Mouse (Mus musculus) granulocyte monocyte progenitor cell, adult 5-6 weeks (primary cell): ENCODE results near the gene Kcnmb2. TPM values are rescaled to one million over a fixed set of nuclear protein-coding genes. Genes with fewer than 3 reads are reported as not detected.

Experiments
- ATAC-seq: replicated peaks from 2 replicates; pipeline ENCODE4 v1.8.0; 2016; ENCODE audit warnings: mild to moderate bottlenecking, moderate TSS enrichment, inconsistent platforms; ENCODE audit not compliant: poor library complexity, severe bottlenecking
- total RNA-seq, 2 experiments: library from RNA; stranded (forward) in 1 of 2; stranded (reverse) in 1 of 2; fragments of 200-712, 200-1000 nt in 1 of 2; fragments of >200 nt in 1 of 2; fragmentation: Nextera tagmentation in 1 of 2; gene quantifications; 2 replicates each; pipeline ENCODE4 v1.2.3; 2014 to 2017

Kcnmb2 gene
- not detected in 2 replicates for total RNA-seq (2014; fragmentation: Nextera tagmentation)
- not detected in 2 replicates for total RNA-seq (2017)

DNA sequence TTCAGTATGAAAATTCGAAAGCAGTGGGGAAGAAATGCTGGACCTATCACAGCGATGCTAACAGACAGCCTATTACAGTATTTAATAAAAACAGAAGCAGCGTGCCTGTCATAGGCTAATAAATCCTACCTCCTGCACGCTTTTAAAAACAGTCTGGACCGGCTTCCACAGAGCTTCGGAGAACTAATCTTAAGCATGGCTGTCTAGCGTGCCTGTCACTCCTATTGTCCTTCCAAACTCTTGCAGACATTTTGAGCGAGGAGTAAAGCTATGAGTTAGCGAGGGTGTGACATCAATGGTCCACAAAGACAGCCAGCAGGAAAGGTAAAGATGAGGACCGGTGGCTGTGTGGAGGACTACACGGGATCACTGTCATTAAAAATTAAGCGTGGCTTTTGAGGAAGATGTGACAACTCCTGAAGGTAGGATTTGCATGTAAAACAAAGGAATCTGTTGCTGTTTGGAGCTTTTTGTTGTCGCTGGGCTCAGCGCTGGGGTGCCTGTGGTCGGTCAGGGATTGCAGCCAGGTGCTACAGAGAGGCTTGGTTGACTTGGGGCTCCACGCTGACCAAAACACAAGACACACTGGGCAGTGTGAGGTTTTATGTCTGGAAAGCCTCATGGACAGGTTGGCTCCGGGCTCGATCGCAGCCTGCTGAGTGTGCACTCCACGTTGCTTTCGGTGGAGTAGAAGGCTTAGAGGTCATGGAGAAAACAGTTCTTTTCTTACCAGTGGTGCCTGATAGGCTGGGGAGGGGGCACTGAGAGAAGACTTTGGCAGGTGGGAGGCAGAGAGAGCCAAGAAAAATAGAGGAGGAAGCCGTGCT, at the start of gene Kcnmb2:
Gene Kcnmb2, plus strand, starts transcription at position 4 of the 827 bp plus-strand sequence.
- no peak for ATAC-seq

DNA sequence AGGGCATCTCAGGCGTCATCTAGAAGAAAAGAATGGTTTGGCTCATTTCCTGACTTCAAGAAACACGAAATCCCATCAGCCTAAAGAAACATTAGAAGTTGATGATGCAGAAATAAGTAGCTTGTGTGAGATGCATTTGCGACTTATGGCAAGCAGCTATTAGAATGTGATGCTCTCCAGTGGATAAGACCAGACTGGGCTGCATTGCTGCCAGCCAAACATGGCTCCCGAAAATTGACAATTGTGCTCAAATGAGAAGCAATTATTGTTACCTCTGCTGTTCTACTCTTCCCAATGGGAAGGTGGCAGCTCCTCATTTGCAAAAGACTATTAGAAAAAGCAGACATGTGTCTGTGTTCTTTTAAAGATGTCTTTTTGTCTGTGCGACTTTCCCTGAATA, 38.8 kb upstream of the Kcnmb2 start:
- ATAC-seq: no peak

DNA sequence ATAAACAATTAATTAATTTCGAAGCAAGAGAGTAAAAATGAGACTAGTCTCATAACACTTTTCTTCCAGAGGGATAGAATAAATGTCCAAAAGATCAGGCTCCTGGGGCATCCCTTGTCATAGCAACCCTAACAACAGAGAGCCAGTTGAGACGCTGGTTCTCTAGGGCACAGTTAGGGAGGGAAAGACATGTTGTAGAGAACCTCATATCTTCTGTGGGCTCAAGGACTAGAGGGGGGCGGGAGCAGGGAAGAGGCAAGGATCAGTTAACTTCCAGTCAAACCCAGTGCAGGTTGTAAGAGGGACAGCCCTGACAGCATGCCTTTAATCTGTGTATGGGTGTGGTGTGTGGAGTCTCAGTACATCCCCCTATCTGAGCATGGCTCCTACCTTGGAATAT, 38.2 kb upstream of the Kcnmb2 start:
- no peak for ATAC-seq

- ATAC-seq: no peak
These were observed 30.8 kb upstream of the Kcnmb2 start for GRCm38 (mm10) chr3:31871461-31871860.

- no peak for ATAC-seq
These were observed 19.6 kb upstream of the Kcnmb2 start for GRCm38 (mm10) chr3:31882621-31883131.

GRCm38 (mm10) chr3:31892653-31893052, 9.7 kb upstream of the Kcnmb2 start:
- no peak for ATAC-seq

GRCm38 (mm10) chr3:31903506-31903905, 1.2 kb downstream of the Kcnmb2 start:
- no peak for ATAC-seq

DNA sequence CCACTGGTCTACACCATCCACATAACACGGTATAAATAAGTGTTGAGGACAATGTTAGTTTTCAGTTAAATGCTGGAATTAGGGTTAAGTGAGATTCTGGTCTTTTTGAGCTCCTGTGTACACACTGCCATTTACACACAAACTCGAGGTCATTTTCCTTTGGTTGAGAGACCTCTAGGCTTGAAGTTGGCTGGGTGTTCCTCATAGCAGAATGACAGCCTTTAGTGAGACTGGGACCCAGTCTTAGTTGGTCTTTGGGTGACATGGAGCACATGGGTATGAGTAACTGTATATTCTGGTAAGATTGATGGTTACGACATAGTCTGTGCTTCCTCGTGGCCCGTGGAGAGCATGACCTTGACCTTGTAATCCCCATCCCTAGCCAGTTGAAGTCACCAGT, 1.8 kb downstream of the Kcnmb2 start:
- ATAC-seq: no peak

DNA sequence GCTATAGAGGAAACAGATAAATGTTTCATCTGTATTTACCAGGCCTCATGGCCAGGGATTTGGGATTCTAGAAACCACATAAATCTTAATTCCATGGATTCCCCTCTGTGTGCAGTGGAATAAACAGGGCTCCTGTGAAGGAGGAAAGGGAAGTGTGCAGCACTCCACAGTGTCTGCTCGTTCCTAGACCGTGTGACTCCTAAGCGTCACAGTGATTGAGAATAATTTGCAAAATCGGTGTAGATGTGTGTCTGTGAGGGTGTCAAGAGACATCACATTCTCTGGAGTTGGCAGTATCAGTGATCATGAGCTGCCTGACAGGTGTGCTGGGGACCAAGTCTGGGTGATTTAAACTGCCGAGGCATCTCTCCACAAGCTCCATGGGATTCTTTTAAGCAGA, 8.9 kb downstream of the Kcnmb2 start:
- ATAC-seq: no peak

GRCm38 (mm10) chr3:31911690-31912089, 9.4 kb downstream of the Kcnmb2 start:
- ATAC-seq: no peak

DNA sequence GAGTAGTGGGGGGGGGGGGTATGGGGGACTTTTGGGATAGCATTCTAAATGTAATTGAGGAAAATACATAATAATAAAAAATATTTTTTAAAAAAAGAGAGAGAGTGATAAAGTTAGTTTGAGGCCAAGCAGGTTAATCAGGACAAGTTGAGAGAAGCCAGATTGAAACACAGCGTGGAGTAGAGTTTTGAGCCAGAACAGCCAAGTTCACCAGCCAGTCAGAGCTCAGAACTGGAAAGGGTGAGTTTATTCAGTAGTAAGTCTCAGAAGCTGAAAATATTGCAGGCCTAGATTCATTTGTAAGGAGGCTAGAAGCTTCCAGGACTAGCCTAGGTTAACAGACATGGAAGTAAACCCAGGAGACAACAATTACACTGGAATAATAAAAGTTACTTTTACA, 26.2 kb downstream of the Kcnmb2 start:
- no peak for ATAC-seq

DNA sequence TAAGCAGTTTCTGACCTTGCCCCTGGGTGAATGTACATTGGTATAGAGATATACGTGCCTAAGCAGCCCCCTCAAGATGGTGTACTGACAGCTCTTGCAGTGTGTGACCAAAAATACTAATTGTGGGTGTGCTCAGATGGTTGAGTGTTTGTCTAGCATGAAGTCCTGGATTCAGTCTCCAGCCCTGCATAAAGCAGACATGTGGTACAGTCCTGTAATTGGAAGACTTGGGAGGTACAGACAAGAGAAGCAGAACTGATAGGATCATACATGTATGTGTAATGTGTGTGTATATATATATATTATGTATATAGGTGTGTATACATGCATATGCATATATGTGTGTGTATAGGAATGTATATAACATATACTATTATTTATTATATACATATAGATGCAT, 32.4 kb downstream of the Kcnmb2 start:
- no peak for ATAC-seq

GRCm38 (mm10) chr3:31941478-31941877, 39.2 kb downstream of the Kcnmb2 start:
- no peak for ATAC-seq

DNA sequence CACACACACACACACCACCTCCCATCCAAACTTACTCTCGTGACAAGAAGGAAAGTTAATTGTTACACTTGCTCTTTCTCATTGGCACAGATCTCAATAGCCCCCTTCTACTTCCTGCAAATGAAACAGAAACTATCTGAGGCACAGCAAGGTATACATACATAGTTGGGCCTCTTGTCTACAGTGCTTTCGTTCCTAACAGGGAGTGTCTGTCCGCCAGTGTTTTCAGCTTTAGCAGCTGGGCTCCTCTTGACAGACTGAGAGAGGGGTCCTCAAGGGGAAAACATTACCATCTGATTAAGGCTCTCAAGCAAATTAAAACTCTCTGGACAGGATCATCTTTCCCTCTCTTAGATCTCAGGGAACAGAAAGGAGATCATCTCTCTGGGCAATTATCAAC, 51.9 kb downstream of the Kcnmb2 start:
- no peak for ATAC-seq

- no peak for ATAC-seq
These were observed 52.7 kb downstream of the Kcnmb2 start for GRCm38 (mm10) chr3:31955004-31955403.

- ATAC-seq: no peak
These were observed 57.5 kb downstream of the Kcnmb2 start for GRCm38 (mm10) chr3:31959821-31960220.

GRCm38 (mm10) chr3:31961175-31961574, 58.9 kb downstream of the Kcnmb2 start:
- ATAC-seq: no peak

DNA sequence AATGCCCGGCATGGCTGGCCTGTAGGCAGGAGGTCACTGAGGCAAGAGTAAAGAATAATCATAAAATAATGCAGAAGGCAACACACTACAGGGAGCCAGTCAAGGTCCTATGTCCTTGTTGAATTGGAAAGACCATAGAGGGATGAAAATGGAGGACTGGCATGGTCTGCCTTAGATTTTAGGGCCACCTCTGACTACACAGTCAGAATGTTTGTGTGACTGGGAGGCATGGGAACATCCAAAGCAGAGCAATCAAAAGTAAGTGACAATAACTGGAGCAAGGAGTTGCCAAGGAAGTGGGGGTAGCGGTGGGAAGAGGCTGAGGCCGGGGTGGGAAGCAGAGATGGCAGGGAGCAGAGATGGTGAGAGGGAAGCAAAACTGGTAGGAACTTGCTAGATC, 60.8 kb downstream of the Kcnmb2 start:
- ATAC-seq: no peak

GRCm38 (mm10) chr3:31979661-31980060, 77.4 kb downstream of the Kcnmb2 start:
- ATAC-seq: no peak

DNA sequence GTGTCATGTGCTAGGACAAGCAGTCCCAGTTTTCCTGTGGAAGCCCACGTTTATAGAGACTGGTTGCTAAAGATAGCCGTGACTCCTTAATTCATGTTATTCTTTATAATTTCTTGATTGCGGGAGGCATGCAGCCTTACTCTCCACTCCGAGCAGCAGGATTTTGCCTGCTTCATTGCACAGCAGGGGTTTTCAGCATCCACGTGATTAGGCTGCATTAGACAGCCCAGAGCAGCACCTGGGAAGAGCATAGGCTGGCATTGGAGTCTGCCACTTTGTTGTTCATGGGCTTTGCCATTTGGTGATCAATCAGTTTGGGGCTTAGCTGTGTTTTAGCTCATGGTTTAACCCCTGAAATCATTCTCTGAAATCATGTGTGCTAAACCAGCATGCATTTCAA, 80.1 kb downstream of the Kcnmb2 start:
- no peak for ATAC-seq

DNA sequence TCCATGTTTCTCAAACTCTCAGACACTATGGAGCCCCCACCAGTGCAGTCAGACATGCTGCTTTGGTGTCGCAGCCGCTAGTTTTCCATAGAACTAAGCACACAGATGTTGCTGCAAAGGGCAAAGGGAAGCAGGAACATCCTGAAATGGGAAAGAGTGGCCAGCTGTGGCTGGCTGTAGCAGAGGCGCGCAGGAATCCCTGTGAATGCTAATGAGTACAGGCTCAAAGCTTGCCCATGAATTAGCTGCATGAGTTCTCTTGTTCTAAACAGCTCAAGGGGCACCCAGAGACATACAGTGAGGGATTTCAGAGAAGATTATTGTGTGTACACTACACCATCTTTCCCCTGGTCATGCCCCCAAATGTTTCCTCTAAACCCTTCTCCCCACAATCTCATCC, 82.8 kb downstream of the Kcnmb2 start:
- no peak for ATAC-seq

GRCm38 (mm10) chr3:31991526-31992045, 89.3 kb downstream of the Kcnmb2 start:
- no peak for ATAC-seq
